Mouse (Mus musculus) cerebellum, adult 2 months (tissue): ENCODE data around the gene Gm29666.

Experiments used
- CTCF ChIP-seq: fragments of 200-500 bp; IDR thresholded peaks from 2 replicates; pipeline ENCODE4 v1.5.1; 2011; ENCODE audit warnings: low read depth, mild to moderate bottlenecking, control low read depth, low read length, moderate library complexity, borderline replicate concordance; ENCODE audit not compliant: insufficient read depth
- POLR2A ChIP-seq: fragments of 200-500 bp; IDR thresholded peaks from 2 replicates; pipeline ENCODE4 v1.6.1; 2011; ENCODE audit warnings: low read length, control low read depth, borderline replicate concordance; ENCODE audit not compliant: insufficient read depth

DNA sequence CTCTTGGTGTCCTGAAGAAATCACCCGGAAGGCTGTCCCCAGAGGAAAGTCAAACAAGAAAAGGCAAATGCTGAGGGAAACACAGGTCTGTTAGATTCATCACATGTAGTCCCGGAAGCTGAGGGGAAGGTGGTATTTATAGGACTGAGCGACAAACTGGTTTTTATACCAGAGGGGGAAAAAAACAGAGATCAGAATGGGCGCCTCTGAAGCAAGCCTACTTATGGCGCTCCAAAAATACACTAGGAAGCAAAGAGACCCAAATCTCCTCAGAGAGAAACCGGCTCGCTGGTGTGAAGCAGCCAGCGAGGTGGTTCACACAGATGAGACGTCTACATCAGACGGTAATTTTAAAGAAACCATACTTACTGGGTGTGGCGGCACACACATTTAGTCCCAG is 46.8 kb downstream of the Gm29666 start:
- TF ChIP-seq POLR2A (no peak), CTCF (no peak)
